ENCODE assay signal across 8 mouse cellular contexts in genomic region chr16:97593057-97593456, GRCm38 (mm10). TPM values are rescaled to one million over a fixed set of nuclear protein-coding genes. Genes with fewer than 3 reads are reported as not detected.
A peak's percentile ranks its signal among the peaks of the same experiment; 100 is the strongest.
DNase-seq lines count a peak whose midpoint lies in the region; ATAC-seq lines count a peak whose summit lies in the region.

No protein-coding gene starts in this region.

- WGBS in stomach, embryonic 14.5 days: 19% methylated on average over 1 of the region's 1 CpGs

- no peak overlapping the region for H3K4me2 ChIP-seq in stomach, embryonic 14.5 days (replicated peaks; ENCODE audit: low read depth, low read length)

- intact Hi-C loops in heart, postnatal 10 days (cut with DNase I): loop anchor here (1.0 to 2.0 kb wide), 3 partner anchors 70 to 280 kb away; no protein-coding TSS in a partner anchor

- no peak overlapping the region for H3K9ac ChIP-seq in stomach, embryonic 14.5 days (replicated peaks; ENCODE audit: low read depth, low read length)

- no peaks in the 10 kb centered on the region for H3K27me3 ChIP-seq in stomach, embryonic 14.5 days (ENCODE audit: control insufficient read depth, insufficient read depth, low read length)

- ATAC-seq in megakaryocyte progenitor cell, adult 5-6 weeks (replicated peaks; ENCODE audit: poor library complexity): peak; percentile 99
- no peak for ATAC-seq in stomach, embryonic 14.5 days (ENCODE audit: insufficient number of reproducible peaks, insufficient read depth, low FRiP score, low read depth)

- no peaks in the 10 kb centered on the region; the same call in 1 of the 2 replicates for H3K36me3 ChIP-seq in stomach, embryonic 14.5 days (ENCODE audit: control insufficient read depth, insufficient read depth, low read length)

- no peaks in the 10 kb centered on the region for H3K4me1 ChIP-seq in stomach, embryonic 14.5 days (ENCODE audit: control insufficient read depth, insufficient read depth, low read length)

- peak overlapping the region; percentile 48; the same call in 1 of the 2 replicates for H3K27ac ChIP-seq in stomach, embryonic 14.5 days (ENCODE audit: low read length)

- no peaks in the 10 kb centered on the region for H3K9me3 ChIP-seq in stomach, embryonic 14.5 days (ENCODE audit: control insufficient read depth, low read depth, low read length)

- peak; percentile 7 for DNase-seq in cerebellum, adult 11 months
- no peak for DNase-seq in cerebellum, adult 9-11 months
- peak; percentile 91 for DNase-seq in MN1 (ENCODE audit: low spot score)
- DNase-seq in cerebellum, postnatal 36 days: peak; percentile 21 to 29
- DNase-seq in heart, postnatal 10 days: peak; percentile 63 to 86
- DNase-seq in layer of hippocampus, postnatal 10 days (ENCODE audit: low spot score in 2 of 2): peak; percentile 74 to 75

- H3K4me3 ChIP-seq in stomach, embryonic 14.5 days (ENCODE audit: low read depth, low read length): no peak overlapping the region

RNA-seq across cellular contexts. Expression of gene Tmprss2, which starts 17.9 kb away (rescaled TPM):
- not detected for total RNA-seq in heart, postnatal 10 days (2021)
- total RNA-seq in layer of hippocampus, postnatal 10 days (2021): under 1 TPM in 1 of 2 experiments, not detected in 1; 0.27 TPM
- total RNA-seq in megakaryocyte progenitor cell, adult 5-6 weeks (2015): not detected in 2 replicates
- total RNA-seq in megakaryocyte progenitor cell, adult 5-6 weeks (2017): not detected in 2 replicates
- polyA plus RNA-seq in stomach, embryonic 14.5 days (2014; fragmentation: Nextera tagmentation; extraction: Ambion mirVana): 33.4 and 34.3 TPM in 2 replicates
